16 mouse cellular contexts compared by ENCODE assay signal in the genomic region with DNA sequence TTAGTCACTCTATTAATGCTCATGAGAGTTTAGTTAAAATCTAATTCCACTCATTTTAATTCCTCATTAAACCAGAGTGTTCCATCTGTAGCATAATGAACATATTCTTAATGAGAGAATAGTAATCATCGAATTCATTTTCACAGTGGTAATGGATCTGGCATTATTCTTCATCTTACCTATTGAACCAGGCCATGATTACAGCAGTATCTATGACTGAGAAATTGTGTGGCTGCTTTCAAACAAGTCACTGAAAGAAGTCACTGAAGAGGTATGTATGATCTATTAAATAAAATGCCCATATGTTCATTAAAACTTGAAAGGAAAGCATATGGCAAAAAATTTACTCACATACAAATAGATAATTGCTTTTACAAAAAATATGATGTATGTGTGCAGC.
DNase-seq lines count a peak whose midpoint lies in the region; ATAC-seq and TF ChIP-seq lines count a peak whose summit lies in the region.
"Had no signal": no experiment of that assay in that cellular context is flagged by ENCODE, and none has a peak within 500 bp of the region (broad histone marks: within the 10 kb centered on the region; RNA-seq: fewer than 3 reads in every experiment).

No protein-coding gene starts in this region.

- no peak for TF ChIP-seq POLR2A in brain, embryonic 14.5 days (IDR thresholded peaks at IDR 0.05; ENCODE audit: borderline replicate concordance, extremely low read depth, insufficient read depth, insufficient read length, poor library complexity, severe bottlenecking)

- 75% methylated on average over 1 of the region's 1 CpGs for WGBS in forebrain, embryonic 14.5 days
- WGBS in forebrain, embryonic 12.5 days, result 87% methylated on average over 1 of the region's 1 CpGs
- 70% methylated on average over 1 of the region's 1 CpGs for WGBS in forebrain, embryonic 16.5 days
- WGBS in forebrain, embryonic 11.5 days, result 98% methylated on average over 1 of the region's 1 CpGs

- peak; percentile 48; the same call in 1 of the 2 replicates for ATAC-seq in forebrain, embryonic 14.5 days
- ATAC-seq in forebrain, embryonic 12.5 days (ENCODE audit: low FRiP score), result no peak
- ATAC-seq in forebrain, embryonic 16.5 days, result peak; percentile 73
- no peak for ATAC-seq in forebrain, embryonic 11.5 days (replicated peaks; ENCODE audit: low FRiP score)

- H3K4me1 ChIP-seq in forebrain, embryonic 14.5 days (ENCODE audit: control insufficient read depth, insufficient read depth, low read length), result no peaks in the 10 kb centered on the region
- no peaks in the 10 kb centered on the region for H3K4me1 ChIP-seq in forebrain, embryonic 12.5 days
- H3K4me1 ChIP-seq in forebrain, embryonic 16.5 days (replicated peaks; ENCODE audit: control insufficient read depth, insufficient read depth, low read length), result no peaks in the 10 kb centered on the region
- H3K4me1 ChIP-seq in forebrain, embryonic 11.5 days (replicated peaks; ENCODE audit: control insufficient read depth, insufficient read depth, low read length), result no peaks in the 10 kb centered on the region
- H3K4me1 ChIP-seq: embryonic facial prominence, embryonic 10.5 days; embryonic facial prominence, embryonic 12.5 days had no signal

- no peak for TF ChIP-seq CTCF in brain, embryonic 14.5 days (IDR thresholded peaks at IDR 0.05; ENCODE audit: borderline replicate concordance, extremely low read depth, insufficient read depth, insufficient read length)

- no peak overlapping the region for H3K4me2 ChIP-seq in forebrain, embryonic 14.5 days (ENCODE audit: low read length)
- no peak overlapping the region for H3K4me2 ChIP-seq in forebrain, embryonic 12.5 days
- no peak overlapping the region for H3K4me2 ChIP-seq in forebrain, embryonic 16.5 days (ENCODE audit: low read length)
- no peak overlapping the region for H3K4me2 ChIP-seq in forebrain, embryonic 11.5 days (ENCODE audit: low read depth, low read length, severe bottlenecking)
- H3K4me2 ChIP-seq: embryonic facial prominence, embryonic 12.5 days had no signal

- H3K27ac ChIP-seq in forebrain, embryonic 14.5 days (ENCODE audit: low read depth, low read length), result no peak overlapping the region
- H3K27ac ChIP-seq in forebrain, embryonic 12.5 days, result no peak overlapping the region
- no peak overlapping the region for H3K27ac ChIP-seq in forebrain, embryonic 16.5 days (ENCODE audit: low read length)
- no peak overlapping the region for H3K27ac ChIP-seq in forebrain, embryonic 11.5 days (ENCODE audit: low read depth, low read length)
- H3K27ac ChIP-seq: embryonic facial prominence, embryonic 10.5 days; embryonic facial prominence, embryonic 12.5 days had no signal

- H3K27me3 ChIP-seq in forebrain, embryonic 14.5 days (replicated peaks; ENCODE audit: control insufficient read depth, insufficient read depth, low read length), result no peaks in the 10 kb centered on the region
- no peaks in the 10 kb centered on the region for H3K27me3 ChIP-seq in forebrain, embryonic 12.5 days
- H3K27me3 ChIP-seq in forebrain, embryonic 16.5 days (replicated peaks; ENCODE audit: control insufficient read depth, insufficient read depth, low read length), result no peaks in the 10 kb centered on the region
- no peaks in the 10 kb centered on the region for H3K27me3 ChIP-seq in forebrain, embryonic 11.5 days (ENCODE audit: control insufficient read depth, insufficient read depth, low read length)
- H3K27me3 ChIP-seq: embryonic facial prominence, embryonic 12.5 days had no signal

- no peaks in the 10 kb centered on the region for H3K9me3 ChIP-seq in forebrain, embryonic 14.5 days (replicated peaks; ENCODE audit: control insufficient read depth, low read length)
- H3K9me3 ChIP-seq in forebrain, embryonic 12.5 days, result no peaks in the 10 kb centered on the region
- H3K9me3 ChIP-seq in forebrain, embryonic 16.5 days (ENCODE audit: control insufficient read depth, low read length), result no peaks in the 10 kb centered on the region
- H3K9me3 ChIP-seq in forebrain, embryonic 11.5 days (ENCODE audit: control insufficient read depth, low read length), result no peaks in the 10 kb centered on the region
- H3K9me3 ChIP-seq: embryonic facial prominence, embryonic 10.5 days; embryonic facial prominence, embryonic 12.5 days had no signal

- no peak overlapping the region for H3K4me3 ChIP-seq in forebrain, embryonic 14.5 days (ENCODE audit: low read depth, low read length)
- no peak overlapping the region for H3K4me3 ChIP-seq in forebrain, embryonic 12.5 days (replicated peaks)
- no peak overlapping the region for H3K4me3 ChIP-seq in forebrain, embryonic 16.5 days (replicated peaks; ENCODE audit: low read length)
- no peak overlapping the region for H3K4me3 ChIP-seq in forebrain, embryonic 11.5 days (ENCODE audit: low read depth, low read length)
- H3K4me3 ChIP-seq: embryonic facial prominence, embryonic 10.5 days; embryonic facial prominence, embryonic 12.5 days had no signal

- peak; percentile 16 for DNase-seq in forebrain, embryonic 14.5 days (ENCODE audit: low spot score)
- no peak for DNase-seq in forebrain, embryonic 11.5 days (ENCODE audit: low spot score)
- peak; percentile 42 for DNase-seq in brain, embryonic 14.5 days (ENCODE audit: low read depth)
- DNase-seq in thymus, postnatal 14 days, result no peak
- DNase-seq: adrenal gland, adult 2 months; adrenal gland, postnatal 10 days; adrenal gland, postnatal 25 days; cerebellum, adult 11-12 months; cerebellum, adult 2 months; cerebellum, adult 9-10 months; cerebellum, postnatal 10 days; cerebellum, postnatal 25 days had no signal

- H3K9ac ChIP-seq in forebrain, embryonic 14.5 days (ENCODE audit: low read length), result no peak overlapping the region
- no peak overlapping the region for H3K9ac ChIP-seq in forebrain, embryonic 12.5 days
- no peak overlapping the region for H3K9ac ChIP-seq in forebrain, embryonic 16.5 days (replicated peaks; ENCODE audit: low read depth, low read length)
- H3K9ac ChIP-seq in forebrain, embryonic 11.5 days (ENCODE audit: low read length), result no peak overlapping the region
- H3K9ac ChIP-seq: embryonic facial prominence, embryonic 12.5 days had no signal

- H3K36me3 ChIP-seq in forebrain, embryonic 14.5 days (ENCODE audit: control insufficient read depth, insufficient read depth, low read length), result no peaks in the 10 kb centered on the region
- H3K36me3 ChIP-seq in forebrain, embryonic 12.5 days (replicated peaks), result no peaks in the 10 kb centered on the region
- no peaks in the 10 kb centered on the region for H3K36me3 ChIP-seq in forebrain, embryonic 16.5 days (ENCODE audit: control insufficient read depth, insufficient read depth)
- H3K36me3 ChIP-seq in forebrain, embryonic 11.5 days (ENCODE audit: control insufficient read depth, insufficient read depth, low read length), result no peaks in the 10 kb centered on the region
- H3K36me3 ChIP-seq: embryonic facial prominence, embryonic 10.5 days; embryonic facial prominence, embryonic 12.5 days had no signal

Comparison
In these comparisons a context has a peak if more than half of its experiments do, and no peak if none do; other contexts are left out.
1. ATAC-seq: peak in forebrain, embryonic 14.5 days (single experiment) and forebrain, embryonic 16.5 days (single experiment); none in forebrain, embryonic 12.5 days (single experiment) and forebrain, embryonic 11.5 days (single experiment).
2. DNase-seq: peak in forebrain, embryonic 14.5 days (single experiment) and brain, embryonic 14.5 days (single experiment); none in forebrain, embryonic 11.5 days (single experiment) and thymus, postnatal 14 days (single experiment).